Mouse (Mus musculus) heart, embryonic 11.5 days (tissue): Measurements from ENCODE around the gene Ifna7. TPM values are rescaled to one million over a fixed set of nuclear protein-coding genes. Genes with fewer than 3 reads are reported as not detected.

Experiments
- ATAC-seq: fragments of 200-750 bp; cut with Nextera tagmentation; replicated peaks from 2 replicates; pipeline ENCODE4 v1.8.0; 2017; ENCODE audit warnings: moderate library complexity; ENCODE audit not compliant: insufficient number of reproducible peaks, low FRiP score, low TSS enrichment
- H3K27ac ChIP-seq: fragments of 300-500 bp; sonication (generic); 2 replicates; pipeline ENCODE4 v1.5.1; 2014; ENCODE audit warnings: mild to moderate bottlenecking, low read depth, low read length
- H3K27me3 ChIP-seq: fragments of 300-500 bp; sonication (generic); 2 replicates; pipeline ENCODE4 v1.6.1; 2014; ENCODE audit warnings: mild to moderate bottlenecking, low read length, mixed read lengths; ENCODE audit not compliant: control insufficient read depth, insufficient read depth
- H3K36me3 ChIP-seq: fragments of 300-500 bp; sonication (generic); 2 replicates; pipeline ENCODE4 v1.6.1; 2014; ENCODE audit warnings: mild to moderate bottlenecking, low read length, moderate library complexity, mixed read lengths; ENCODE audit not compliant: control insufficient read depth, insufficient read depth
- H3K4me1 ChIP-seq: fragments of 300-500 bp; sonication (generic); 2 replicates; pipeline ENCODE4 v1.6.1; 2014; ENCODE audit warnings: low read length; ENCODE audit not compliant: control insufficient read depth, insufficient read depth
- H3K4me2 ChIP-seq: fragments of 300-500 bp; sonication (generic); 2 replicates; pipeline ENCODE4 v1.6.1; 2014; ENCODE audit warnings: mild to moderate bottlenecking, moderate library complexity
- H3K4me3 ChIP-seq: fragments of 300-500 bp; sonication (generic); 2 replicates; pipeline ENCODE4 v1.5.1; 2014; ENCODE audit warnings: low read depth, low read length
- H3K9ac ChIP-seq: fragments of 300-500 bp; sonication (generic); 2 replicates; pipeline ENCODE4 v1.6.1; 2014; ENCODE audit warnings: mild to moderate bottlenecking, low read depth, low read length, moderate library complexity
- H3K9me3 ChIP-seq: fragments of 300-500 bp; sonication (generic); replicated peaks from 2 replicates; pipeline ENCODE4 v1.6.1; 2016; ENCODE audit warnings: low read length; ENCODE audit not compliant: control insufficient read depth
- WGBS: fragments of 180-500 bp; shearing (Covaris S2); extraction: QIAGEN DNeasy Blood & Tissue Kit; methylation state at CpG from one replicate; pipeline ENCODE4 v1.1.7; 2014; ENCODE audit not compliant: insufficient replicate concordance; 5-methylcytosine and 5-hydroxymethylcytosine counted together
- polyA plus RNA-seq: library from polyadenylated mRNA; unstranded; fragments of >200 nt; fragmentation: Nextera tagmentation; extraction: Ambion mirVana; gene quantifications from 2 replicates; pipeline ENCODE4 v1.2.1, GENCODE M21; 2014

Ifna7 gene
- polyA plus RNA-seq, 1 experiment from 2014 or later: not detected

DNA sequence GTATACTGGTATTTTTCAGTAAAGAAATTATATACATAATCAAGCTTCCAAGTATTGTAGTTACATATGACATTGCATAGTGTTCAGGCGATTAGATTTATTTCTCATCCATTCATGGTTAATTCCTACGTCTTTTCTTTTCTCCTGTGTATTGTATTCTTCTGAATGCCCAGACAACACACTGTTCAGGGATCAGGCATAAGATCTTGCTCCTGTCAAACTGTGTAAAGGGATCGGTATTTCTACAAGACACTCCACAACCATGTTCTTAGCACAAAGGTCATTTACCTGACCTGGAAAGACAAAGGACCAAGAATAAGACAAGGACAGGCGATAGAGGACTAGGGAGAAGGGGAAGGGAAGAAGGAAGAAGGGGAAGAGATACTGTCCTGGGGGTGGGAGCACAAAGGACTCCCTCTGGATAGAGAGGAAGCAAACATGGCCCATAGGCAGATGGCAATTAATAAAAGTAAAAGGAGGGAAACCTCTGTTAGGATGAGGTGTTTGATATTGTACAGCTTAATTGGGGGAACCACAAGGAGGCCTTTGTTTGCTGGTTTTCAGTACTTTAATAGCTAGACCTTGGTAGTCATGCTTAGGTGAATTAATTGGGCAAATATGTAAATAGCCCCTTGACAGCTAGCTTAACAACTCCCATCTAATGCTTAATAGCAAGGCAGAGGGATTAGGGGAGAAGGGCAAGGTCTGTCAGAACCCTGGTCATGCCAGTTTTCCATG is 35.2 kb downstream of the Ifna7 start:
- H3K27ac ChIP-seq: no peak overlapping the region
- WGBS: 68% methylated on average over 4 of the region's 4 CpGs
- no peak overlapping the region for H3K4me3 ChIP-seq
- no peaks in the 10 kb centered on the region for H3K9me3 ChIP-seq
- H3K36me3 ChIP-seq: no peaks in the 10 kb centered on the region
- no peak for ATAC-seq
- no peaks in the 10 kb centered on the region for H3K27me3 ChIP-seq
- no peak overlapping the region for H3K9ac ChIP-seq
- H3K4me2 ChIP-seq: no peak overlapping the region
- no peaks in the 10 kb centered on the region for H3K4me1 ChIP-seq

DNA sequence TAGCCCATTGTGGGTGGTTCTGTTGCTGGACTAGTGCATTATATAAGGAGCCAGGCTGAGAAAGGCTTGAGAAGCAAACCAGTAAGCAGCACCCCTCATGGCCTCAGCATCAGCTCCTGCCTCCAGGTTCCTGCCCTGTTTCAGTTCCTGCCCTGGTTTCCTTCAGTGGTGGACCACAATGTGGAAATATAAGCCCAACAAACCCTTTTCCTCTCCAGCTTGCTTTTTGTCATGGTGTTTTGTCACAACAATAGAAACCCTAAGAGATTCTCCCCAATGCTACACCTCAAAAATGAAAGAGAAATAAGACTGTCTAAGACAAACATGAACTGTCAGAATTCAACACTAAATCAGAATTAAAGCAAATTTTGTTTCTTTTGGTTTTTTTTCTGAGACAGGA is 43.2 kb downstream of the Ifna7 start:
- peaks cover 4% of the 10 kb centered on the region; the same call in 1 of the 2 replicates for H3K27me3 ChIP-seq
- H3K27ac ChIP-seq: no peak overlapping the region
- H3K4me1 ChIP-seq: no peaks in the 10 kb centered on the region
- ATAC-seq: no peak
- H3K36me3 ChIP-seq: no peaks in the 10 kb centered on the region
- no peak overlapping the region for H3K9ac ChIP-seq
- H3K4me2 ChIP-seq: no peak overlapping the region
- no peak overlapping the region for H3K4me3 ChIP-seq
- no peaks in the 10 kb centered on the region for H3K9me3 ChIP-seq

DNA sequence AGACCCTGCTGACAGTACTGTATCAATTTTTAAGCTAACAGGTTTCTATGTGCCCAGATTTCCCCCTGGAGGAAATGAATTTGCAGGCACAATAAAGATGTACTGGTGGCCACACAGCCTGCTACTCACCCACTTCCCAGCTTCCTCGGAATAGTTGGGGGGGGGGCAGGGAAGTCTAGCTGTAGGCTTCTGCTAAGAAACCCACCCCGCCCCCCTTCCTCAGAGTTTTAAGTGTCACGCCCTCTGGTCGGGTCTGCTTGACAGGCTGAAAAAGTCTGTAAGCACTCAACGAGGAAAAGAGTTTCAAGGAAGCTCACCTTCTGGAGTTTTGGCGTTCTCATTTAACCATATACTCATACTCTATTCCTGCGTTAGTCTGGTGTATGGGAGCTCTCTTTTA is 47.3 kb downstream of the Ifna7 start:
- H3K4me3 ChIP-seq: no peak overlapping the region
- no peaks in the 10 kb centered on the region for H3K9me3 ChIP-seq
- no peak overlapping the region for H3K9ac ChIP-seq
- ATAC-seq: no peak
- H3K4me2 ChIP-seq: no peak overlapping the region
- H3K27me3 ChIP-seq: peaks cover 11% of the 10 kb centered on the region; the same call in 1 of the 2 replicates
- H3K4me1 ChIP-seq: no peaks in the 10 kb centered on the region
- no peaks in the 10 kb centered on the region for H3K36me3 ChIP-seq
- WGBS: 6% methylated on average over 7 of the region's 7 CpGs
- no peak overlapping the region for H3K27ac ChIP-seq

DNA sequence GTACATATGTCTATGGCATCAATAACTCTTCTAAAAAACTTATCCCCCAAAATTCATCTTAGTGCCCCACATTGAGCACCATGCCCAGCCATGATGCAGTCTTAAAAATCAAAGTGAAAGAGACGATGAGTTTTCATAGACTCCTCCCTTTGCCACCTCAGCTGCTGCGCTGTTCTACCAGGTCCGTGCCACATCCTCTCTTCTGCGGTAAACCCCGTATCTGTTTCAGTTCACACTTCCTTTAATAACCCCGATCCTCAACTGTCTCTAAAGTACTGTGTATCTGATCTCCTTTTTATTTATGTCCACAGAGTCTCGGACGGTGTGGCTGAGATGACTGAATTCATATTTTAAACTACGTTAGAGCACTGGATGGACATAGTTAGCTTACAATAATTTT is 48.6 kb downstream of the Ifna7 start:
- Histone ChIP-seq H3K27me3 (peaks cover 11% of the 10 kb centered on the region; the same call in 1 of the 2 replicates), H3K9ac (no peak overlapping the region), H3K4me3 (no peak overlapping the region), H3K27ac (no peak overlapping the region), H3K36me3 (no peaks in the 10 kb centered on the region), H3K4me2 (no peak overlapping the region), H3K4me1 (no peaks in the 10 kb centered on the region), H3K9me3 (no peaks in the 10 kb centered on the region)
- WGBS: 54% methylated on average over 9 of the region's 9 CpGs
- no peak for ATAC-seq

DNA sequence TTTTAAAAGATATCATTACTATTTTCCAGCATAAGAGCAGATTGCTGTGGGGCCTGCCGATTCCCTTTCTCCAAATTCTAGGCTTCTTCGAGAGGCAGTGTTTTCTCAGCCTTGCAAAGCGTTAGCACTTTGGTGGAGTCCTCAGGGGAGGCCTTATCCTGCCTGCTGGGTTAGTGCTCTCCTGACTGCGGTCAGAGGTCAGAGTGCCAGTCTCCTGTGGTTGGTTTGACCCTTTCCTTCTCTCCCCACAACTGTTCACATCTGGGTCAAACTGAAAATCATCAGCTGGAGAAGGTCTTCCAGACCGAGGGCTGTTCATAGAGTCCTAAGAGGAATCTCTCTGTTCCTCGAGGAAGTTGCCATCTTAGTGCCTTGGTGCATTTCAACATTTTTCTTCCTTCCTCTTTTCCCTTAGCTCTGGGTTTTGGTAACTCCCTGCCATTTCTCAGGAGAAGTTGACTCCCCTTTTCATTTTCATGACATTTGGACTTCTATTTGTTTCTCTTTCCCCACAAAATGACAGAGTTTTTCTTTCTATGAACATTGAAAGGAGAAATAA is 49.1 kb downstream of the Ifna7 start:
- ATAC-seq: no peak
- 32% methylated on average over 6 of the region's 6 CpGs for WGBS
- H3K27ac ChIP-seq: no peak overlapping the region
- H3K27me3 ChIP-seq: peaks cover 11% of the 10 kb centered on the region; the same call in 1 of the 2 replicates
- no peak overlapping the region for H3K4me2 ChIP-seq
- H3K4me3 ChIP-seq: no peak overlapping the region
- no peak overlapping the region for H3K9ac ChIP-seq
- H3K9me3 ChIP-seq: no peaks in the 10 kb centered on the region
- H3K36me3 ChIP-seq: no peaks in the 10 kb centered on the region
- H3K4me1 ChIP-seq: no peaks in the 10 kb centered on the region

Other genes starting within 250 kb of the Ifna7 start
- gene Ifna14, start 244.4 kb upstream of the Ifna7 start, polyA plus RNA-seq: not detected in 2 replicates
- gene Ifna9, start 223.8 kb upstream of the Ifna7 start, polyA plus RNA-seq: not detected in 2 replicates
- not detected in 2 replicates for gene Ifna12, start 212.9 kb upstream of the Ifna7 start, polyA plus RNA-seq
- gene C87499, start 181.8 kb upstream of the Ifna7 start, polyA plus RNA-seq: not detected in 2 replicates
- gene Ifna13, start 171.8 kb upstream of the Ifna7 start, polyA plus RNA-seq: not detected in 2 replicates
- not detected in 2 replicates for gene Ifna16, start 139.3 kb upstream of the Ifna7 start, polyA plus RNA-seq
- not detected in 2 replicates for gene Ifna2, start 132.3 kb upstream of the Ifna7 start, polyA plus RNA-seq
- not detected in 2 replicates for gene Ifnab, start 124.9 kb upstream of the Ifna7 start, polyA plus RNA-seq
- gene Gm26566, start 94.4 kb upstream of the Ifna7 start, polyA plus RNA-seq: 0.63 and 0.87 TPM in 2 replicates
- 99.9 and 113 TPM in 2 replicates for gene Klhl9, start 93.8 kb upstream of the Ifna7 start, polyA plus RNA-seq
- gene Gm13271, start 61.4 kb upstream of the Ifna7 start, polyA plus RNA-seq: not detected in 2 replicates
- 0.39 and 0.56 TPM in 2 replicates for gene Gm13283, start 56.1 kb upstream of the Ifna7 start, polyA plus RNA-seq
- 0.61 TPM in 1 of 2 replicates, not detected in the other for gene Gm13290, start 42.4 kb upstream of the Ifna7 start, polyA plus RNA-seq
- not detected in 2 replicates for gene Gm13289, start 39.3 kb upstream of the Ifna7 start, polyA plus RNA-seq
- gene Gm13272, start 36.4 kb upstream of the Ifna7 start, polyA plus RNA-seq: not detected in 2 replicates
- not detected in 2 replicates for gene Ifnz, start 34.1 kb upstream of the Ifna7 start, polyA plus RNA-seq
- not detected in 2 replicates for gene Gm13276, start 30.5 kb upstream of the Ifna7 start, polyA plus RNA-seq
- not detected in 2 replicates for gene Gm13277, start 27.6 kb upstream of the Ifna7 start, polyA plus RNA-seq
- gene Gm13278, start 24.7 kb upstream of the Ifna7 start, polyA plus RNA-seq: not detected in 2 replicates
- gene Gm13275, start 21.7 kb upstream of the Ifna7 start, polyA plus RNA-seq: 0.47 TPM in 1 of 2 replicates, not detected in the other
- not detected in 2 replicates for gene Gm13279, start 18.8 kb upstream of the Ifna7 start, polyA plus RNA-seq
- 0.27 and 0.76 TPM in 2 replicates for gene Gm13285, start 16.6 kb upstream of the Ifna7 start, polyA plus RNA-seq
- gene Gm13287, start 13.0 kb upstream of the Ifna7 start, polyA plus RNA-seq: not detected in 2 replicates
- gene Gm13288, start 10.7 kb upstream of the Ifna7 start, polyA plus RNA-seq: not detected in 2 replicates
- gene Ifna11, start 3.7 kb downstream of the Ifna7 start, polyA plus RNA-seq: not detected in 2 replicates
- gene Ifna6, start 11.2 kb downstream of the Ifna7 start, polyA plus RNA-seq: not detected in 2 replicates
- gene Ifna5, start 19.3 kb downstream of the Ifna7 start, polyA plus RNA-seq: not detected in 2 replicates
- gene Ifna4, start 25.6 kb downstream of the Ifna7 start, polyA plus RNA-seq: not detected in 2 replicates
- not detected in 2 replicates for gene Ifna1, start 33.9 kb downstream of the Ifna7 start, polyA plus RNA-seq
- gene Ifne, start 64.0 kb downstream of the Ifna7 start, polyA plus RNA-seq: not detected in 2 replicates